Mouse (Mus musculus): ENCODE measurements around the gene Trappc12. TPM values are rescaled to one million over a fixed set of nuclear protein-coding genes. Genes with fewer than 3 reads are reported as not detected.

Trappc12 gene
- polyA plus RNA-seq, 1 experiment, result 31.4 TPM

GRCm38 (mm10) chr12:28704381-28704780 lies 45.9 kb downstream of the Trappc12 start:
- H3K4me3 ChIP-seq, result no peak overlapping the region
- H3K79me2 ChIP-seq (ENCODE audit: control insufficient read depth, insufficient read depth), result no peaks in the 10 kb centered on the region
- H3K36me3 ChIP-seq (ENCODE audit: control insufficient read depth, insufficient read depth), result no peaks in the 10 kb centered on the region
- no peaks in the 10 kb centered on the region for H3K27me3 ChIP-seq (ENCODE audit: control insufficient read depth, insufficient read depth, insufficient read length)
- no peak for TF ChIP-seq SRF (IDR thresholded peaks at IDR 0.05; ENCODE audit: control insufficient read depth, insufficient read length, low read depth)
- TF ChIP-seq POLR2A (IDR thresholded peaks at IDR 0.05; ENCODE audit: insufficient read length, low read depth), result no peak
- no peak for TF ChIP-seq TCF12 (IDR thresholded peaks at IDR 0.05; ENCODE audit: insufficient read depth, poor library complexity, severe bottlenecking)
- no peak for TF ChIP-seq TCF3 (IDR thresholded peaks at IDR 0.05; ENCODE audit: insufficient read length, low read depth)
- TF ChIP-seq MYOD1 (IDR thresholded peaks at IDR 0.05; ENCODE audit: control insufficient read depth in 1 of 3, insufficient read length in 2 of 3, low read depth in 2 of 3), result no peak
- no peak for TF ChIP-seq E2F4 (IDR thresholded peaks at IDR 0.05; ENCODE audit: insufficient read depth)
- TF ChIP-seq MAX (IDR thresholded peaks at IDR 0.05; ENCODE audit: low read depth), result no peak
- TF ChIP-seq USF1 (IDR thresholded peaks at IDR 0.05; ENCODE audit: low read depth), result no peak
- TF ChIP-seq MYOG (IDR thresholded peaks at IDR 0.05; ENCODE audit: control insufficient read depth in 1 of 3, insufficient read depth in 1 of 3, insufficient read length in 2 of 3, low read depth in 2 of 3), result no peak
- no peak for TF ChIP-seq REST (IDR thresholded peaks at IDR 0.05; ENCODE audit: insufficient read depth, insufficient read length)
- TF ChIP-seq CEBPB (IDR thresholded peaks at IDR 0.05; ENCODE audit: insufficient read depth, poor library complexity, severe bottlenecking), result no peak
- H3K4me2 ChIP-seq (ENCODE audit: low read depth), result no peak overlapping the region
- H3ac ChIP-seq (ENCODE audit: control insufficient read depth, insufficient read length), result no peak overlapping the region

- Histone ChIP-seq H3K4me2 (ENCODE audit: low read depth) (no peak overlapping the region), H3K27me3 (ENCODE audit: control insufficient read depth, insufficient read depth, insufficient read length) (no peaks in the 10 kb centered on the region), H3K4me3 (no peak overlapping the region), H3K79me2 (ENCODE audit: control insufficient read depth, insufficient read depth) (no peaks in the 10 kb centered on the region), H3ac (ENCODE audit: control insufficient read depth, insufficient read length) (no peak overlapping the region), H3K36me3 (ENCODE audit: control insufficient read depth, insufficient read depth) (no peaks in the 10 kb centered on the region)
- TF ChIP-seq REST (IDR thresholded peaks at IDR 0.05; ENCODE audit: insufficient read depth, insufficient read length) (no peak), E2F4 (IDR thresholded peaks at IDR 0.05; ENCODE audit: insufficient read depth) (no peak), POLR2A (IDR thresholded peaks at IDR 0.05; ENCODE audit: insufficient read length, low read depth) (no peak), MYOG (IDR thresholded peaks at IDR 0.05; ENCODE audit: control insufficient read depth in 1 of 3, insufficient read depth in 1 of 3, insufficient read length in 2 of 3, low read depth in 2 of 3) (no peak), MYOD1 (IDR thresholded peaks at IDR 0.05; ENCODE audit: control insufficient read depth in 1 of 3, insufficient read length in 2 of 3, low read depth in 2 of 3) (no peak), CEBPB (IDR thresholded peaks at IDR 0.05; ENCODE audit: insufficient read depth, poor library complexity, severe bottlenecking) (no peak), TCF3 (IDR thresholded peaks at IDR 0.05; ENCODE audit: insufficient read length, low read depth) (no peak), POLR2AphosphoS2 (IDR thresholded peaks at IDR 0.05; ENCODE audit: insufficient read length, low read depth) (no peak), TCF12 (IDR thresholded peaks at IDR 0.05; ENCODE audit: insufficient read depth, poor library complexity, severe bottlenecking) (no peak), USF1 (IDR thresholded peaks at IDR 0.05; ENCODE audit: low read depth) (no peak), SRF (IDR thresholded peaks at IDR 0.05; ENCODE audit: control insufficient read depth, insufficient read length, low read depth) (no peak), MAX (IDR thresholded peaks at IDR 0.05; ENCODE audit: low read depth) (no peak)
Observed at GRCm38 (mm10) chr12:28701302-28701701, 49.0 kb downstream of the Trappc12 start.

GRCm38 (mm10) chr12:28700561-28701025 lies 49.7 kb downstream of the Trappc12 start:
- Histone ChIP-seq H3K4me3 (no peak overlapping the region), H3ac (ENCODE audit: control insufficient read depth, insufficient read length) (no peak overlapping the region), H3K79me2 (ENCODE audit: control insufficient read depth, insufficient read depth) (no peaks in the 10 kb centered on the region), H3K36me3 (ENCODE audit: control insufficient read depth, insufficient read depth) (no peaks in the 10 kb centered on the region), H3K27me3 (ENCODE audit: control insufficient read depth, insufficient read depth, insufficient read length) (no peaks in the 10 kb centered on the region), H3K4me2 (ENCODE audit: low read depth) (no peak overlapping the region)
- no peak for TF ChIP-seq POLR2A (IDR thresholded peaks at IDR 0.05; ENCODE audit: insufficient read length, low read depth)
- no peak for TF ChIP-seq TCF3 (IDR thresholded peaks at IDR 0.05; ENCODE audit: insufficient read length, low read depth)
- no peak for TF ChIP-seq REST (IDR thresholded peaks at IDR 0.05; ENCODE audit: insufficient read depth, insufficient read length)
- no peak for TF ChIP-seq MYOD1 (IDR thresholded peaks at IDR 0.05; ENCODE audit: control insufficient read depth in 1 of 3, insufficient read length in 2 of 3, low read depth in 2 of 3)
- TF ChIP-seq E2F4 (IDR thresholded peaks at IDR 0.05; ENCODE audit: insufficient read depth), result no peak
- no peak for TF ChIP-seq CEBPB (IDR thresholded peaks at IDR 0.05; ENCODE audit: insufficient read depth, poor library complexity, severe bottlenecking)
- no peak for TF ChIP-seq SRF (IDR thresholded peaks at IDR 0.05; ENCODE audit: control insufficient read depth, insufficient read length, low read depth)
- TF ChIP-seq MAX (IDR thresholded peaks at IDR 0.05; ENCODE audit: low read depth), result no peak
- no peak for TF ChIP-seq POLR2AphosphoS2 (IDR thresholded peaks at IDR 0.05; ENCODE audit: insufficient read length, low read depth)
- TF ChIP-seq MYOG (IDR thresholded peaks at IDR 0.05; ENCODE audit: control insufficient read depth in 1 of 3, insufficient read depth in 1 of 3, insufficient read length in 2 of 3, low read depth in 2 of 3), result no peak
- TF ChIP-seq USF1 (IDR thresholded peaks at IDR 0.05; ENCODE audit: low read depth), result no peak
- no peak for TF ChIP-seq TCF12 (IDR thresholded peaks at IDR 0.05; ENCODE audit: insufficient read depth, poor library complexity, severe bottlenecking)

GRCm38 (mm10) chr12:28700101-28700511 lies 50.2 kb downstream of the Trappc12 start:
- H3K27me3 ChIP-seq (ENCODE audit: control insufficient read depth, insufficient read depth, insufficient read length), result no peaks in the 10 kb centered on the region
- no peak for TF ChIP-seq SRF (IDR thresholded peaks at IDR 0.05; ENCODE audit: control insufficient read depth, insufficient read length, low read depth)
- TF ChIP-seq MYOG (IDR thresholded peaks at IDR 0.05; ENCODE audit: control insufficient read depth in 1 of 3, insufficient read depth in 1 of 3, insufficient read length in 2 of 3, low read depth in 2 of 3), result no peak
- no peak for TF ChIP-seq E2F4 (IDR thresholded peaks at IDR 0.05; ENCODE audit: insufficient read depth)
- no peak for TF ChIP-seq MAX (IDR thresholded peaks at IDR 0.05; ENCODE audit: low read depth)
- no peak for TF ChIP-seq USF1 (IDR thresholded peaks at IDR 0.05; ENCODE audit: low read depth)
- no peak for TF ChIP-seq TCF3 (IDR thresholded peaks at IDR 0.05; ENCODE audit: insufficient read length, low read depth)
- TF ChIP-seq REST (IDR thresholded peaks at IDR 0.05; ENCODE audit: insufficient read depth, insufficient read length), result no peak
- TF ChIP-seq POLR2AphosphoS2 (IDR thresholded peaks at IDR 0.05; ENCODE audit: insufficient read length, low read depth), result no peak
- no peak for TF ChIP-seq CEBPB (IDR thresholded peaks at IDR 0.05; ENCODE audit: insufficient read depth, poor library complexity, severe bottlenecking)
- TF ChIP-seq MYOD1 (IDR thresholded peaks at IDR 0.05; ENCODE audit: control insufficient read depth in 1 of 3, insufficient read length in 2 of 3, low read depth in 2 of 3), result no peak
- no peak for TF ChIP-seq TCF12 (IDR thresholded peaks at IDR 0.05; ENCODE audit: insufficient read depth, poor library complexity, severe bottlenecking)
- TF ChIP-seq POLR2A (IDR thresholded peaks at IDR 0.05; ENCODE audit: insufficient read length, low read depth), result no peak
- H3K4me3 ChIP-seq, result no peak overlapping the region
- H3K79me2 ChIP-seq (ENCODE audit: control insufficient read depth, insufficient read depth), result no peaks in the 10 kb centered on the region
- no peak overlapping the region for H3ac ChIP-seq (ENCODE audit: control insufficient read depth, insufficient read length)
- H3K36me3 ChIP-seq (ENCODE audit: control insufficient read depth, insufficient read depth), result no peaks in the 10 kb centered on the region
- no peak overlapping the region for H3K4me2 ChIP-seq (ENCODE audit: low read depth)
